Mouse (Mus musculus) myocyte (in vitro differentiated cells): ENCODE data around the gene Ptpa.

Experiments used
- CEBPB ChIP-seq: IDR thresholded peaks from 2 replicates; pipeline ENCODE4 v1.6.1; 2011; ENCODE audit warnings: mild to moderate bottlenecking, moderate library complexity; ENCODE audit not compliant: poor library complexity, insufficient read depth, severe bottlenecking
- E2F4 ChIP-seq: IDR thresholded peaks from one replicate; pipeline ENCODE4 v1.6.1; 2011; ENCODE audit warnings: mild to moderate bottlenecking, control low read depth, moderate library complexity; ENCODE audit not compliant: insufficient read depth
- MAX ChIP-seq: IDR thresholded peaks from one replicate; pipeline ENCODE4 v1.6.1; 2011; ENCODE audit warnings: low read depth, mild to moderate bottlenecking, control low read depth
- MYOD1 ChIP-seq, 3 experiments: IDR thresholded peaks; one replicate each; pipeline ENCODE4 v1.6.1; 2011; ENCODE audit warnings: control low read depth in 2 of 3, low read depth in 2 of 3, mild to moderate bottlenecking in 2 of 3, moderate library complexity in 1 of 3; ENCODE audit not compliant: insufficient read length in 2 of 3, control insufficient read depth in 1 of 3
- MYOG ChIP-seq, 3 experiments: IDR thresholded peaks; one replicate each; pipeline ENCODE4 v1.6.1; 2011; ENCODE audit warnings: control low read depth in 2 of 3, low read depth in 2 of 3, mild to moderate bottlenecking in 2 of 3; ENCODE audit not compliant: insufficient read length in 2 of 3, control insufficient read depth in 1 of 3, insufficient read depth in 1 of 3
- POLR2A ChIP-seq: IDR thresholded peaks from one replicate; pipeline ENCODE4 v1.6.1; 2011; ENCODE audit warnings: low read depth, mild to moderate bottlenecking, control low read depth, moderate library complexity; ENCODE audit not compliant: insufficient read length
- POLR2AphosphoS2 ChIP-seq: IDR thresholded peaks from one replicate; pipeline ENCODE4 v1.6.1; 2011; ENCODE audit warnings: low read depth, control low read depth; ENCODE audit not compliant: insufficient read length
- SRF ChIP-seq: IDR thresholded peaks from one replicate; pipeline ENCODE4 v1.6.1; 2011; ENCODE audit warnings: low read depth; ENCODE audit not compliant: control insufficient read depth, insufficient read length
- TCF12 ChIP-seq: IDR thresholded peaks from one replicate; pipeline ENCODE4 v1.6.1; 2011; ENCODE audit warnings: mild to moderate bottlenecking, control low read depth; ENCODE audit not compliant: poor library complexity, insufficient read depth, severe bottlenecking
- TCF3 ChIP-seq: IDR thresholded peaks from one replicate; pipeline ENCODE4 v1.6.1; 2011; ENCODE audit warnings: low read depth, control low read depth; ENCODE audit not compliant: insufficient read length
- USF1 ChIP-seq: IDR thresholded peaks from one replicate; pipeline ENCODE4 v1.6.1; 2011; ENCODE audit warnings: low read depth, mild to moderate bottlenecking, control low read depth, moderate library complexity

- TF ChIP-seq POLR2A = no peak
- no peak for TF ChIP-seq MAX
- TF ChIP-seq POLR2AphosphoS2 = no peak
- TF ChIP-seq USF1 = no peak
- TF ChIP-seq TCF12 = no peak
- no peak for TF ChIP-seq E2F4
- no peak for TF ChIP-seq SRF
- TF ChIP-seq MYOG (IDR thresholded peaks at IDR 0.05; ENCODE audit: control insufficient read depth in 1 of 3, insufficient read depth in 1 of 3, insufficient read length in 2 of 3, low read depth in 2 of 3) = no peak
- no peak for TF ChIP-seq CEBPB
- TF ChIP-seq TCF3 = no peak
- no peak for TF ChIP-seq MYOD1 (IDR thresholded peaks at IDR 0.05; ENCODE audit: control insufficient read depth in 1 of 3, insufficient read length in 2 of 3, low read depth in 2 of 3)
These were observed 34.7 kb downstream of the Ptpa start for GRCm38 (mm10) chr2:30450530-30450929.
